Mouse (Mus musculus) ES-Bruce4 (cell line): ENCODE measurements around the gene Vps26c. TPM values are rescaled to one million over a fixed set of nuclear protein-coding genes. Genes with fewer than 3 reads are reported as not detected.
"Not testable (repeated sequence)": the region's sequence is repeated elsewhere in the genome, so short reads cannot be mapped to it uniquely, and the experiment has no call there.

Experiments
- H3K27ac ChIP-seq: 2 replicates; pipeline ENCODE4 v1.5.1; 2012; ENCODE audit warnings: low read length, inconsistent platforms; ENCODE audit not compliant: insufficient read depth
- H3K27me3 ChIP-seq: 2 replicates; pipeline ENCODE4 v1.6.1; 2012; ENCODE audit warnings: mild to moderate bottlenecking, low read length, inconsistent platforms; ENCODE audit not compliant: control insufficient read depth, poor library complexity, insufficient read depth, severe bottlenecking
- H3K36me3 ChIP-seq: 2 replicates; pipeline ENCODE4 v1.6.1; 2012; ENCODE audit warnings: inconsistent platforms, mild to moderate bottlenecking, low read length, moderate library complexity; ENCODE audit not compliant: control insufficient read depth, poor library complexity, insufficient read depth, severe bottlenecking
- H3K4me1 ChIP-seq: one replicate; pipeline ENCODE4 v1.8.1; 2011; ENCODE audit warnings: low read length; ENCODE audit not compliant: control insufficient read depth, insufficient read depth
- H3K4me3 ChIP-seq: 2 replicates; pipeline ENCODE4 v1.5.1; 2011; ENCODE audit warnings: low read depth, mild to moderate bottlenecking, low read length
- H3K9ac ChIP-seq: 2 replicates; pipeline ENCODE4 v1.6.1; 2012; ENCODE audit warnings: low read depth, mild to moderate bottlenecking, inconsistent platforms; ENCODE audit not compliant: poor library complexity, severe bottlenecking
- H3K9me3 ChIP-seq: replicated peaks from 2 replicates; pipeline ENCODE4 v1.6.1; 2012; ENCODE audit warnings: mild to moderate bottlenecking, low read length, inconsistent platforms; ENCODE audit not compliant: control insufficient read depth, poor library complexity, insufficient read depth, severe bottlenecking
- CTCF ChIP-seq: IDR thresholded peaks from one replicate; pipeline ENCODE4 v1.8.1; 2011; ENCODE audit warnings: low read depth, low read length
- EP300 ChIP-seq: IDR thresholded peaks from 2 replicates; pipeline ENCODE4 v1.6.1; 2011; ENCODE audit warnings: low read depth, low read length; ENCODE audit not compliant: insufficient read depth
- POLR2A ChIP-seq: IDR thresholded peaks from one replicate; pipeline ENCODE4 v1.8.1; 2011; ENCODE audit warnings: low read length; ENCODE audit not compliant: insufficient read depth
- polyA plus RNA-seq: library from polyadenylated mRNA; stranded (reverse); fragments of >200 nt; gene quantifications from 2 replicates; pipeline ENCODE4 v1.2.4, GENCODE M21; 2011; ENCODE audit warnings: low read depth; ENCODE audit not compliant: missing spikeins, insufficient read depth, insufficient read length

Gene Vps26c
- polyA plus RNA-seq, 1 experiment = 38.9 TPM

GRCm38 (mm10) chr16:94467337-94468055, 59.1 kb downstream of the Vps26c start:
- Histone ChIP-seq H3K27me3 (no peaks in the 10 kb centered on the region), H3K4me3 (no peak overlapping the region), H3K4me1 (no peaks in the 10 kb centered on the region), H3K9ac (no peak overlapping the region), H3K9me3 (no peaks in the 10 kb centered on the region), H3K36me3 (peaks cover under 1% of the 10 kb centered on the region), H3K27ac (no peak overlapping the region)
- no peak for TF ChIP-seq CTCF
- no peak for TF ChIP-seq EP300
- TF ChIP-seq POLR2A = no peak

- not testable (repeated sequence) for H3K9ac ChIP-seq, H3K4me1 ChIP-seq, H3K27me3 ChIP-seq, H3K4me3 ChIP-seq, H3K9me3 ChIP-seq, H3K27ac ChIP-seq
- peaks cover 11% of the 10 kb centered on the region for H3K36me3 ChIP-seq
These were observed 60.3 kb downstream of the Vps26c start for GRCm38 (mm10) chr16:94466317-94466716.

- Histone ChIP-seq H3K9me3 (no peaks in the 10 kb centered on the region), H3K4me1 (no peaks in the 10 kb centered on the region), H3K27me3 (no peaks in the 10 kb centered on the region), H3K9ac (no peak overlapping the region), H3K36me3 (peaks cover 11% of the 10 kb centered on the region), H3K27ac (no peak overlapping the region), H3K4me3 (no peak overlapping the region)
- TF ChIP-seq CTCF (no peak), EP300 (no peak), POLR2A (no peak)
These were observed 60.7 kb downstream of the Vps26c start for GRCm38 (mm10) chr16:94465900-94466299.

- Histone ChIP-seq H3K4me1 (no peaks in the 10 kb centered on the region), H3K36me3 (peaks cover 20% of the 10 kb centered on the region), H3K27ac (no peak overlapping the region), H3K4me3 (no peak overlapping the region), H3K9ac (no peak overlapping the region), H3K9me3 (no peaks in the 10 kb centered on the region), H3K27me3 (no peaks in the 10 kb centered on the region)
- TF ChIP-seq EP300 (no peak), POLR2A (no peak), CTCF (no peak)
These were observed 62.6 kb downstream of the Vps26c start for GRCm38 (mm10) chr16:94464067-94464466.

GRCm38 (mm10) chr16:94454146-94454545, 72.5 kb downstream of the Vps26c start:
- Histone ChIP-seq H3K9me3 (no peaks in the 10 kb centered on the region), H3K36me3 (peaks cover 29% of the 10 kb centered on the region), H3K9ac (no peak overlapping the region), H3K4me1 (no peaks in the 10 kb centered on the region), H3K27ac (no peak overlapping the region), H3K27me3 (no peaks in the 10 kb centered on the region), H3K4me3 (no peak overlapping the region)
- no peak for TF ChIP-seq EP300
- TF ChIP-seq CTCF = no peak
- no peak for TF ChIP-seq POLR2A

- Histone ChIP-seq H3K9me3 (no peaks in the 10 kb centered on the region), H3K27ac (no peak overlapping the region), H3K27me3 (no peaks in the 10 kb centered on the region), H3K4me3 (no peak overlapping the region), H3K36me3 (peaks cover 29% of the 10 kb centered on the region), H3K4me1 (no peaks in the 10 kb centered on the region), H3K9ac (no peak overlapping the region)
- TF ChIP-seq POLR2A (no peak), EP300 (no peak), CTCF (no peak)
These were observed 73.9 kb downstream of the Vps26c start for GRCm38 (mm10) chr16:94452768-94453167.
